Mouse (Mus musculus): ENCODE data around the gene Csrnp3. TPM values are rescaled to one million over a fixed set of nuclear protein-coding genes. Genes with fewer than 3 reads are reported as not detected.
"Not testable (repeated sequence)": the region's sequence is repeated elsewhere in the genome, so short reads cannot be mapped to it uniquely, and the experiment has no call there.

Gene Csrnp3
- polyA plus RNA-seq, 1 experiment, result 0.05 TPM

- Histone ChIP-seq H3K4me3 (ENCODE audit: insufficient read depth, low read length) (no peak overlapping the region), H3K4me1 (ENCODE audit: control insufficient read depth, insufficient read depth, low read length) (no peaks in the 10 kb centered on the region), H3K27ac (ENCODE audit: insufficient read depth, low read length) (no peak overlapping the region)
- no peak for TF ChIP-seq POLR2A (IDR thresholded peaks at IDR 0.05; ENCODE audit: low read depth, low read length)
- no peak for TF ChIP-seq CTCF (IDR thresholded peaks at IDR 0.05; ENCODE audit: borderline replicate concordance, insufficient read depth, low read length)
Observed at GRCm38 (mm10) chr2:65833421-65833820, 12.1 kb upstream of the Csrnp3 start.

- no peak overlapping the region for H3K4me3 ChIP-seq (ENCODE audit: insufficient read depth, low read length)
- TF ChIP-seq POLR2A (IDR thresholded peaks at IDR 0.05; ENCODE audit: low read depth, low read length), result no peak
- TF ChIP-seq CTCF (IDR thresholded peaks at IDR 0.05; ENCODE audit: borderline replicate concordance, insufficient read depth, low read length), result no peak
- H3K27ac ChIP-seq (ENCODE audit: insufficient read depth, low read length), result no peak overlapping the region
- no peaks in the 10 kb centered on the region for H3K4me1 ChIP-seq (ENCODE audit: control insufficient read depth, insufficient read depth, low read length)
Observed at GRCm38 (mm10) chr2:65841606-65842005, 4.0 kb upstream of the Csrnp3 start.

GRCm38 (mm10) chr2:65842356-65842755, 3.2 kb upstream of the Csrnp3 start:
- H3K4me3 ChIP-seq (ENCODE audit: insufficient read depth, low read length), result no peak overlapping the region
- no peak overlapping the region for H3K27ac ChIP-seq (ENCODE audit: insufficient read depth, low read length)
- no peaks in the 10 kb centered on the region for H3K4me1 ChIP-seq (ENCODE audit: control insufficient read depth, insufficient read depth, low read length)
- TF ChIP-seq CTCF (IDR thresholded peaks at IDR 0.05; ENCODE audit: borderline replicate concordance, insufficient read depth, low read length) (no peak), POLR2A (IDR thresholded peaks at IDR 0.05; ENCODE audit: low read depth, low read length) (no peak)

- Histone ChIP-seq H3K4me3 (ENCODE audit: insufficient read depth, low read length) (peak overlapping the region; percentile 62), H3K27ac (ENCODE audit: insufficient read depth, low read length) (no peak overlapping the region), H3K4me1 (ENCODE audit: control insufficient read depth, insufficient read depth, low read length) (no peaks in the 10 kb centered on the region)
- no peak for TF ChIP-seq CTCF (IDR thresholded peaks at IDR 0.05; ENCODE audit: borderline replicate concordance, insufficient read depth, low read length)
- TF ChIP-seq POLR2A (IDR thresholded peaks at IDR 0.05; ENCODE audit: low read depth, low read length), result no peak
Observed at GRCm38 (mm10) chr2:65846000-65846755, 611 bp downstream of the Csrnp3 start.

GRCm38 (mm10) chr2:65847463-65848110, 2.0 kb downstream of the Csrnp3 start:
- H3K4me1 ChIP-seq (ENCODE audit: control insufficient read depth, insufficient read depth, low read length), result no peaks in the 10 kb centered on the region
- no peak overlapping the region for H3K4me3 ChIP-seq (ENCODE audit: insufficient read depth, low read length)
- TF ChIP-seq POLR2A (IDR thresholded peaks at IDR 0.05; ENCODE audit: low read depth, low read length), result no peak
- no peak for TF ChIP-seq CTCF (IDR thresholded peaks at IDR 0.05; ENCODE audit: borderline replicate concordance, insufficient read depth, low read length)
- H3K27ac ChIP-seq (ENCODE audit: insufficient read depth, low read length), result no peak overlapping the region

GRCm38 (mm10) chr2:65848706-65849105, 3.1 kb downstream of the Csrnp3 start:
- no peak for TF ChIP-seq POLR2A (IDR thresholded peaks at IDR 0.05; ENCODE audit: low read depth, low read length)
- no peak for TF ChIP-seq CTCF (IDR thresholded peaks at IDR 0.05; ENCODE audit: borderline replicate concordance, insufficient read depth, low read length)
- Histone ChIP-seq H3K4me3 (ENCODE audit: insufficient read depth, low read length) (no peak overlapping the region), H3K4me1 (ENCODE audit: control insufficient read depth, insufficient read depth, low read length) (no peaks in the 10 kb centered on the region), H3K27ac (ENCODE audit: insufficient read depth, low read length) (no peak overlapping the region)

GRCm38 (mm10) chr2:65850282-65850681, 4.7 kb downstream of the Csrnp3 start:
- H3K4me3 ChIP-seq (ENCODE audit: insufficient read depth, low read length); H3K27ac ChIP-seq (ENCODE audit: insufficient read depth, low read length); H3K4me1 ChIP-seq (ENCODE audit: control insufficient read depth, insufficient read depth, low read length): not testable (repeated sequence)

GRCm38 (mm10) chr2:65856791-65857190, 11.2 kb downstream of the Csrnp3 start:
- H3K4me1 ChIP-seq (ENCODE audit: control insufficient read depth, insufficient read depth, low read length), result no peaks in the 10 kb centered on the region
- H3K27ac ChIP-seq (ENCODE audit: insufficient read depth, low read length), result no peak overlapping the region
- TF ChIP-seq CTCF (IDR thresholded peaks at IDR 0.05; ENCODE audit: borderline replicate concordance, insufficient read depth, low read length) (no peak), POLR2A (IDR thresholded peaks at IDR 0.05; ENCODE audit: low read depth, low read length) (no peak)
- no peak overlapping the region for H3K4me3 ChIP-seq (ENCODE audit: insufficient read depth, low read length)

- no peak for TF ChIP-seq CTCF (IDR thresholded peaks at IDR 0.05; ENCODE audit: borderline replicate concordance, insufficient read depth, low read length)
- TF ChIP-seq POLR2A (IDR thresholded peaks at IDR 0.05; ENCODE audit: low read depth, low read length), result no peak
- Histone ChIP-seq H3K4me3 (ENCODE audit: insufficient read depth, low read length) (no peak overlapping the region), H3K4me1 (ENCODE audit: control insufficient read depth, insufficient read depth, low read length) (no peaks in the 10 kb centered on the region), H3K27ac (ENCODE audit: insufficient read depth, low read length) (no peak overlapping the region)
Observed at GRCm38 (mm10) chr2:65859767-65860727, 14.5 kb downstream of the Csrnp3 start.
